Mouse (Mus musculus) cerebellum, adult 2 months (tissue): ENCODE results near the gene Smad9. TPM values are rescaled to one million over a fixed set of nuclear protein-coding genes. Genes with fewer than 3 reads are reported as not detected.
"Not testable (repeated sequence)": the region's sequence is repeated elsewhere in the genome, so short reads cannot be mapped to it uniquely, and the experiment has no call there.

ENCODE experiments used
- DNase-seq, 2 experiments: peaks; one replicate each; pipeline ENCODE4 v3.0.0; 2021
- H3K27ac ChIP-seq: fragments of 200-500 bp; 2 replicates; pipeline ENCODE4 v1.5.1; 2012; ENCODE audit warnings: low read length, control low read depth, inconsistent platforms; ENCODE audit not compliant: insufficient read depth
- H3K27me3 ChIP-seq: fragments of 200-500 bp; 2 replicates; pipeline ENCODE4 v1.6.1; 2012; ENCODE audit warnings: inconsistent platforms, mild to moderate bottlenecking, low read length, moderate library complexity; ENCODE audit not compliant: control insufficient read depth, insufficient read depth
- H3K4me1 ChIP-seq: fragments of 200-500 bp; 2 replicates; pipeline ENCODE4 v1.6.1; 2011; ENCODE audit warnings: low read length; ENCODE audit not compliant: control insufficient read depth, insufficient read depth
- H3K4me3 ChIP-seq: fragments of 200-500 bp; replicated peaks from 2 replicates; pipeline ENCODE3; 2011; ENCODE audit warnings: mild to moderate bottlenecking, low read depth, low read length, control low read depth; ENCODE audit not compliant: insufficient read depth
- CTCF ChIP-seq: fragments of 200-500 bp; IDR thresholded peaks from 2 replicates; pipeline ENCODE4 v1.5.1; 2011; ENCODE audit warnings: low read depth, mild to moderate bottlenecking, control low read depth, low read length, moderate library complexity, borderline replicate concordance; ENCODE audit not compliant: insufficient read depth
- POLR2A ChIP-seq: fragments of 200-500 bp; IDR thresholded peaks from 2 replicates; pipeline ENCODE4 v1.6.1; 2011; ENCODE audit warnings: low read length, control low read depth, borderline replicate concordance; ENCODE audit not compliant: insufficient read depth
- WGBS: fragments of 180-500 bp; shearing (Covaris S2); methylation state at CpG from one replicate; pipeline ENCODE4 v1.1.7; 2018; 5-methylcytosine and 5-hydroxymethylcytosine counted together
- polyA plus RNA-seq: library from polyadenylated mRNA; depleted of rRNA; stranded (reverse); fragments of >200 nt; gene quantifications from 2 replicates; pipeline ENCODE4 v1.2.3, GENCODE M21; 2012

Gene Smad9
- polyA plus RNA-seq, 1 experiment, result 13.7 TPM

GRCm38 (mm10) chr3:54761258-54761657 lies 5.9 kb downstream of the Smad9 start:
- no peak overlapping the region for H3K27ac ChIP-seq

GRCm38 (mm10) chr3:54764418-54764817 lies 9.0 kb downstream of the Smad9 start:
- WGBS, result 18% methylated on average over 18 of the region's 18 CpGs

More at GRCm38 (mm10) chr3:54761258-54761657, 5.9 kb downstream of the Smad9 start:
- no peak for TF ChIP-seq POLR2A
- TF ChIP-seq CTCF, result no peak
- H3K4me1 ChIP-seq, result no peaks in the 10 kb centered on the region; the same call in 1 of the 2 replicates
- no peak overlapping the region for H3K4me3 ChIP-seq
- WGBS, result 85% methylated on average over 1 of the region's 1 CpGs
- DNase-seq, result no peak
- H3K27me3 ChIP-seq, result no peaks in the 10 kb centered on the region

GRCm38 (mm10) chr3:54765521-54765920 lies 10.1 kb downstream of the Smad9 start:
- not testable (repeated sequence) for H3K27ac ChIP-seq, H3K27me3 ChIP-seq, H3K4me1 ChIP-seq, H3K4me3 ChIP-seq
- peak in 1 of 2 experiments; percentile 14 for DNase-seq
- TF ChIP-seq CTCF, result peak; percentile 25; the same call in 1 of the 2 replicates
- 92% methylated on average over 6 of the region's 6 CpGs for WGBS

More at GRCm38 (mm10) chr3:54764418-54764817, 9.0 kb downstream of the Smad9 start:
- H3K4me1 ChIP-seq, result no peaks in the 10 kb centered on the region; the same call in none of the 2 replicates
- H3K27ac ChIP-seq, result no peak overlapping the region
- H3K4me3 ChIP-seq, result peak overlapping the region; percentile 39
- no peaks in the 10 kb centered on the region for H3K27me3 ChIP-seq
- TF ChIP-seq POLR2A (no peak), CTCF (no peak)
- peak; percentile 48 to 65 for DNase-seq

GRCm38 (mm10) chr3:54766034-54766433 lies 10.7 kb downstream of the Smad9 start:
- H3K4me1 ChIP-seq, result no peaks in the 10 kb centered on the region; the same call in none of the 2 replicates
- DNase-seq, result no peak
- no peak overlapping the region for H3K4me3 ChIP-seq
- WGBS, result 87% methylated on average over 14 of the region's 14 CpGs
- TF ChIP-seq CTCF, result no peak
- TF ChIP-seq POLR2A, result no peak
- no peak overlapping the region for H3K27ac ChIP-seq
- H3K27me3 ChIP-seq, result no peaks in the 10 kb centered on the region

GRCm38 (mm10) chr3:54766811-54767210 lies 11.4 kb downstream of the Smad9 start:
- no peaks in the 10 kb centered on the region for H3K27me3 ChIP-seq
- no peak overlapping the region for H3K4me3 ChIP-seq
- 78% methylated on average over 5 of the region's 5 CpGs for WGBS
- H3K4me1 ChIP-seq, result no peaks in the 10 kb centered on the region; the same call in none of the 2 replicates
- TF ChIP-seq CTCF (no peak), POLR2A (no peak)
- no peak for DNase-seq
- H3K27ac ChIP-seq, result no peak overlapping the region

- no peak for DNase-seq
- TF ChIP-seq CTCF (no peak), POLR2A (no peak)
- H3K27ac ChIP-seq, result no peak overlapping the region
- no peak overlapping the region for H3K4me3 ChIP-seq
- no peaks in the 10 kb centered on the region; the same call in none of the 2 replicates for H3K4me1 ChIP-seq
- no peaks in the 10 kb centered on the region for H3K27me3 ChIP-seq
- 80% methylated on average over 8 of the region's 8 CpGs for WGBS
Measured at GRCm38 (mm10) chr3:54768592-54768991, 13.2 kb downstream of the Smad9 start.

GRCm38 (mm10) chr3:54769349-54770275 lies 14.2 kb downstream of the Smad9 start:
- TF ChIP-seq CTCF (no peak), POLR2A (no peak)
- 75% methylated on average over 17 of the region's 17 CpGs for WGBS

GRCm38 (mm10) chr3:54773613-54774012 lies 18.2 kb downstream of the Smad9 start:
- TF ChIP-seq CTCF, result 0 out of 2 replicates have a peak, but pooled peaks have one; percentile 12
- no peak for TF ChIP-seq POLR2A
- no peak for DNase-seq
- H3K4me1 ChIP-seq, result no peaks in the 10 kb centered on the region
- H3K27me3 ChIP-seq, result no peaks in the 10 kb centered on the region
- H3K27ac ChIP-seq, result no peak overlapping the region
- H3K4me3 ChIP-seq, result no peak overlapping the region
- 85% methylated on average over 6 of the region's 6 CpGs for WGBS

More at GRCm38 (mm10) chr3:54769349-54770275, 14.2 kb downstream of the Smad9 start:
- Histone ChIP-seq H3K4me1 (no peaks in the 10 kb centered on the region; the same call in 1 of the 2 replicates), H3K4me3 (no peak overlapping the region), H3K27ac (no peak overlapping the region), H3K27me3 (no peaks in the 10 kb centered on the region)
- no peak for DNase-seq
